Mouse (Mus musculus): Measurements from ENCODE around the gene Lingo1. TPM values are rescaled to one million over a fixed set of nuclear protein-coding genes. Genes with fewer than 3 reads are reported as not detected.

The Lingo1 gene
- polyA plus RNA-seq, 1 experiment from 2014 or later, result 0.29 TPM

DNA sequence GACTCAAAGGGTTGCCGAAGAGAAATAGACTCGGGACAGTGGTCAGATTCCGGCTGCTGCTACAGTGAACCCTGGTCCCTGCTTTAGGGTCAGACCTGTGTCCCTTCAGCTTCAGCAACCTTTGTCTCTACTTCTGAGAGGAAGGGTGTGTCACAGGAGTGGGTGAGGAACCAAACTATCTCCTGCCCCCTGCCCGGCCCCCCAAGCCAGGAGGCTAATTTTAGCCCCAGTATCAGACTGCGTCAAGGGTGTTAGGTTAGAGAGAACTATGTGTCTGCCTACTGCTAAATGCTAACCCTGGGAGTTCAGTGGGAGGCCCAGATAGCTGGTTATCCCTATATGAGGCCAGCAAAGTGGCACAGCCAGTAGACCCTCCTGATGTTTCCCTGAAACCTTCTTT lies 38.9 kb upstream of the Lingo1 start:
- TF ChIP-seq CTCF (IDR thresholded peaks at IDR 0.05; ENCODE audit: low read depth), result no peak
- no peak for TF ChIP-seq EP300 (IDR thresholded peaks at IDR 0.05; ENCODE audit: low read depth)
- 64% methylated on average over 5 of the region's 5 CpGs for WGBS (ENCODE audit: insufficient replicate concordance)
- DNase-seq, result no peak
- no peaks in the 10 kb centered on the region for H3K4me1 ChIP-seq (ENCODE audit: insufficient read depth)
- 0 out of 2 replicates have a peak, but pooled peaks cover 4% of the 10 kb centered on the region for H3K27me3 ChIP-seq (ENCODE audit: insufficient read depth, low read length)
- H3K27ac ChIP-seq (ENCODE audit: low read depth), result no peak overlapping the region
- H3K4me2 ChIP-seq (ENCODE audit: low read depth, low read length), result no peak overlapping the region
- H3K9ac ChIP-seq (replicated peaks), result no peak overlapping the region
- H3K9me3 ChIP-seq (ENCODE audit: low read length), result no peaks in the 10 kb centered on the region
- no peak for ATAC-seq
- no peaks in the 10 kb centered on the region for H3K36me3 ChIP-seq (replicated peaks; ENCODE audit: insufficient read depth, low read length)
- H3K4me3 ChIP-seq (ENCODE audit: low read depth, low read length), result no peak overlapping the region

GRCm38 (mm10) chr9:56832900-56833299 lies 36.6 kb upstream of the Lingo1 start:
- no peak overlapping the region for H3K9ac ChIP-seq (replicated peaks)
- no peaks in the 10 kb centered on the region for H3K4me1 ChIP-seq (ENCODE audit: insufficient read depth)
- DNase-seq, result no peak
- TF ChIP-seq CTCF (IDR thresholded peaks at IDR 0.05; ENCODE audit: low read depth), result no peak
- no peak for TF ChIP-seq EP300 (IDR thresholded peaks at IDR 0.05; ENCODE audit: low read depth)
- no peaks in the 10 kb centered on the region for H3K36me3 ChIP-seq (replicated peaks; ENCODE audit: insufficient read depth, low read length)
- H3K27ac ChIP-seq (ENCODE audit: low read depth), result no peak overlapping the region
- 0 out of 2 replicates have a peak, but pooled peaks cover 4% of the 10 kb centered on the region for H3K27me3 ChIP-seq (ENCODE audit: insufficient read depth, low read length)
- no peak overlapping the region for H3K4me2 ChIP-seq (ENCODE audit: low read depth, low read length)
- H3K9me3 ChIP-seq (ENCODE audit: low read length), result no peaks in the 10 kb centered on the region
- 20% methylated on average over 6 of the region's 6 CpGs for WGBS (ENCODE audit: insufficient replicate concordance)
- ATAC-seq, result no peak
- no peak overlapping the region for H3K4me3 ChIP-seq (ENCODE audit: low read depth, low read length)

GRCm38 (mm10) chr9:56831904-56832303 lies 35.6 kb upstream of the Lingo1 start:
- H3K27ac ChIP-seq (ENCODE audit: low read depth), result no peak overlapping the region
- ATAC-seq, result no peak
- 62% methylated on average over 3 of the region's 3 CpGs for WGBS (ENCODE audit: insufficient replicate concordance)
- no peak for DNase-seq
- H3K36me3 ChIP-seq (replicated peaks; ENCODE audit: insufficient read depth, low read length), result no peaks in the 10 kb centered on the region
- no peaks in the 10 kb centered on the region for H3K4me1 ChIP-seq (ENCODE audit: insufficient read depth)
- no peak overlapping the region for H3K9ac ChIP-seq (replicated peaks)
- no peaks in the 10 kb centered on the region for H3K9me3 ChIP-seq (ENCODE audit: low read length)
- H3K4me2 ChIP-seq (ENCODE audit: low read depth, low read length), result no peak overlapping the region
- H3K27me3 ChIP-seq (ENCODE audit: insufficient read depth, low read length), result 0 out of 2 replicates have a peak, but pooled peaks cover 4% of the 10 kb centered on the region
- TF ChIP-seq EP300 (IDR thresholded peaks at IDR 0.05; ENCODE audit: low read depth) (no peak), CTCF (IDR thresholded peaks at IDR 0.05; ENCODE audit: low read depth) (no peak)
- no peak overlapping the region for H3K4me3 ChIP-seq (ENCODE audit: low read depth, low read length)

GRCm38 (mm10) chr9:56830162-56830561 lies 33.9 kb upstream of the Lingo1 start:
- H3K4me2 ChIP-seq (ENCODE audit: low read depth, low read length), result no peak overlapping the region
- WGBS (ENCODE audit: insufficient replicate concordance), result 53% methylated on average over 4 of the region's 4 CpGs

GRCm38 (mm10) chr9:56828841-56829240 lies 32.6 kb upstream of the Lingo1 start:
- Histone ChIP-seq H3K4me3 (ENCODE audit: low read depth, low read length) (no peak overlapping the region), H3K27me3 (ENCODE audit: insufficient read depth, low read length) (peaks cover 11% of the 10 kb centered on the region), H3K9me3 (ENCODE audit: low read length) (no peaks in the 10 kb centered on the region), H3K4me2 (ENCODE audit: low read depth, low read length) (no peak overlapping the region), H3K9ac (replicated peaks) (no peak overlapping the region), H3K4me1 (ENCODE audit: insufficient read depth) (no peaks in the 10 kb centered on the region), H3K27ac (ENCODE audit: low read depth) (no peak overlapping the region), H3K36me3 (replicated peaks; ENCODE audit: insufficient read depth, low read length) (no peaks in the 10 kb centered on the region)
- 68% methylated on average over 6 of the region's 6 CpGs for WGBS (ENCODE audit: insufficient replicate concordance)
- no peak for ATAC-seq
- TF ChIP-seq EP300 (IDR thresholded peaks at IDR 0.05; ENCODE audit: low read depth) (no peak), CTCF (IDR thresholded peaks at IDR 0.05; ENCODE audit: low read depth) (no peak)
- no peak for DNase-seq

More at GRCm38 (mm10) chr9:56830162-56830561, 33.9 kb upstream of the Lingo1 start:
- Histone ChIP-seq H3K4me1 (ENCODE audit: insufficient read depth) (no peaks in the 10 kb centered on the region), H3K27me3 (ENCODE audit: insufficient read depth, low read length) (peaks cover 11% of the 10 kb centered on the region), H3K4me3 (ENCODE audit: low read depth, low read length) (no peak overlapping the region), H3K9me3 (ENCODE audit: low read length) (no peaks in the 10 kb centered on the region), H3K27ac (ENCODE audit: low read depth) (no peak overlapping the region), H3K36me3 (replicated peaks; ENCODE audit: insufficient read depth, low read length) (no peaks in the 10 kb centered on the region), H3K9ac (replicated peaks) (no peak overlapping the region)
- ATAC-seq (no peak), DNase-seq (no peak)
- TF ChIP-seq EP300 (IDR thresholded peaks at IDR 0.05; ENCODE audit: low read depth) (no peak), CTCF (IDR thresholded peaks at IDR 0.05; ENCODE audit: low read depth) (no peak)

DNA sequence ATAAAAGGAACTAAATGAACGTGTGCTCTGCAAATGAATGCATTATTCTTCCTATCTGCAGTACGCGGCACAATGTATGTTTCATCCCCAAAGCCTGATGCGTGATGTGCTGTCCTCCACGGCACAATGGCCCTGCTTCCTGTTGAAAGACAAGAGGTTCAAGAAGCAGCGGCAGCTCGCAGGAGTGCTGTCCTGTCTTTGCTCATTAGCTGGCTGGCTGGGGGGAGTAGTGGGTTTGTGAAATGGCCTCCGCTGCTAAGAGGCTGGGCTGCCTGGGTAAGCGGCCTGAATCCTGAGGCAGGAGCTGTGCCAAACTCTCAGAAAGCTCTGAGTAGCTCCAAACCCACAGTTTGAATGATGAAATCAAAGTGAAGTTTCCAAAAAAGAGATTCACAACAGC lies 31.9 kb upstream of the Lingo1 start:
- ATAC-seq, result no peak
- WGBS (ENCODE audit: insufficient replicate concordance), result 43% methylated on average over 9 of the region's 9 CpGs
- H3K27me3 ChIP-seq (ENCODE audit: insufficient read depth, low read length), result peaks cover 11% of the 10 kb centered on the region

More for the DNA sequence above, 31.9 kb upstream of the Lingo1 start:
- no peaks in the 10 kb centered on the region for H3K4me1 ChIP-seq (ENCODE audit: insufficient read depth)
- no peak overlapping the region for H3K9ac ChIP-seq (replicated peaks)
- H3K36me3 ChIP-seq (replicated peaks; ENCODE audit: insufficient read depth, low read length), result no peaks in the 10 kb centered on the region
- H3K4me3 ChIP-seq (ENCODE audit: low read depth, low read length), result no peak overlapping the region
- H3K9me3 ChIP-seq (ENCODE audit: low read length), result no peaks in the 10 kb centered on the region
- no peak for DNase-seq
- no peak overlapping the region for H3K4me2 ChIP-seq (ENCODE audit: low read depth, low read length)
- TF ChIP-seq CTCF (IDR thresholded peaks at IDR 0.05; ENCODE audit: low read depth), result no peak
- TF ChIP-seq EP300 (IDR thresholded peaks at IDR 0.05; ENCODE audit: low read depth), result no peak
- no peak overlapping the region for H3K27ac ChIP-seq (ENCODE audit: low read depth)

All from liver, postnatal 0 days (tissue).